Mouse (Mus musculus) naive thymus-derived CD4-positive, alpha-beta T cell, adult 2 months (primary cell): ENCODE data around the gene Adcy2.

Source experiments
- DNase-seq: peaks from one replicate; pipeline ENCODE4 v3.0.0-alpha.2; 2011; ENCODE audit warnings: low read depth

Adcy2 gene

GRCm38 (mm10) chr13:68826461-68826860 is 172.9 kb downstream of the Adcy2 start:
- DNase-seq: no peak

- DNase-seq: no peak
These were observed 178.3 kb downstream of the Adcy2 start for GRCm38 (mm10) chr13:68820858-68821579.

GRCm38 (mm10) chr13:68815704-68816477 is 183.4 kb downstream of the Adcy2 start:
- no peak for DNase-seq

- DNase-seq: no peak
These were observed 188.2 kb downstream of the Adcy2 start for GRCm38 (mm10) chr13:68811185-68811584.

- DNase-seq: no peak
These were observed 199.6 kb downstream of the Adcy2 start for GRCm38 (mm10) chr13:68799777-68800176.

- DNase-seq: no peak
These were observed 206.1 kb downstream of the Adcy2 start for GRCm38 (mm10) chr13:68793286-68793685.

- no peak for DNase-seq
These were observed 211.9 kb downstream of the Adcy2 start for GRCm38 (mm10) chr13:68787286-68788061.

- no peak for DNase-seq
These were observed 216.2 kb downstream of the Adcy2 start for GRCm38 (mm10) chr13:68783096-68783495.

- no peak for DNase-seq
These were observed 221.2 kb downstream of the Adcy2 start for GRCm38 (mm10) chr13:68778011-68778672.

GRCm38 (mm10) chr13:68773599-68774211 is 225.6 kb downstream of the Adcy2 start:
- no peak for DNase-seq

GRCm38 (mm10) chr13:68768588-68768987 is 230.8 kb downstream of the Adcy2 start:
- DNase-seq: no peak

- DNase-seq: no peak
These were observed 233.3 kb downstream of the Adcy2 start for GRCm38 (mm10) chr13:68765896-68766578.

GRCm38 (mm10) chr13:68764614-68765013 is 234.7 kb downstream of the Adcy2 start:
- no peak for DNase-seq

- DNase-seq: no peak
These were observed 249.5 kb downstream of the Adcy2 start for GRCm38 (mm10) chr13:68749801-68750200.

GRCm38 (mm10) chr13:68749370-68749769 is 250.0 kb downstream of the Adcy2 start:
- no peak for DNase-seq

GRCm38 (mm10) chr13:68745426-68745825 is 253.9 kb downstream of the Adcy2 start:
- DNase-seq: no peak

GRCm38 (mm10) chr13:68712661-68713060 is 286.7 kb downstream of the Adcy2 start:
- no peak for DNase-seq

- DNase-seq: no peak
These were observed 292.0 kb downstream of the Adcy2 start for GRCm38 (mm10) chr13:68707296-68707747.

- no peak for DNase-seq
These were observed 314.4 kb downstream of the Adcy2 start for GRCm38 (mm10) chr13:68684919-68685318.

GRCm38 (mm10) chr13:68680429-68680828 is 318.9 kb downstream of the Adcy2 start:
- no peak for DNase-seq

GRCm38 (mm10) chr13:68642786-68643185 is 356.6 kb downstream of the Adcy2 start:
- DNase-seq: no peak
